Mouse (Mus musculus): ENCODE measurements around the gene Parp2. TPM values are rescaled to one million over a fixed set of nuclear protein-coding genes. Genes with fewer than 3 reads are reported as not detected.

The Parp2 gene
- 58.9 and 67.6 TPM in 2 replicates for polyA plus RNA-seq (2016; fragmentation: Nextera tagmentation; extraction: Ambion mirVana)

GRCm38 (mm10) chr14:50807487-50808072, at the start of gene Parp2, which contains the start of gene Ccnb1ip1:
Parp2 (plus strand) TSS chr14:50807841.
Ccnb1ip1 (minus strand) TSS chr14:50807732.
- ATAC-seq (ENCODE audit: low FRiP score), result peak; percentile 97
- peak within 1 kb of the TSS; percentile 52 for H3K4me3 ChIP-seq (replicated peaks)
- H3K4me2 ChIP-seq, result peak within 1 kb of the TSS; percentile 55
- H3K27me3 ChIP-seq, result no peaks in the 10 kb centered on the region
- peak within 1 kb of the TSS; percentile 93 for H3K27ac ChIP-seq
- peak within 1 kb of the TSS; percentile 69 for H3K9ac ChIP-seq
- H3K36me3 ChIP-seq (replicated peaks), result peaks cover 24% of the 10 kb centered on the region
- WGBS, result under 1% methylated on average over 42 of the region's 42 CpGs
- peaks cover 3% of the 10 kb centered on the region; the same call in 1 of the 2 replicates for H3K4me1 ChIP-seq
- no peaks in the 10 kb centered on the region for H3K9me3 ChIP-seq

GRCm38 (mm10) chr14:50758416-50759085, 49.1 kb upstream of the Parp2 start:
- Histone ChIP-seq H3K27ac (no peak overlapping the region), H3K27me3 (no peaks in the 10 kb centered on the region), H3K4me1 (no peaks in the 10 kb centered on the region), H3K4me3 (replicated peaks) (no peak overlapping the region), H3K4me2 (no peak overlapping the region), H3K9ac (no peak overlapping the region), H3K9me3 (no peaks in the 10 kb centered on the region), H3K36me3 (replicated peaks) (no peaks in the 10 kb centered on the region; the same call in 1 of the 2 replicates)
- no peak for ATAC-seq (ENCODE audit: low FRiP score)
- 75% methylated on average over 5 of the region's 5 CpGs for WGBS

DNA sequence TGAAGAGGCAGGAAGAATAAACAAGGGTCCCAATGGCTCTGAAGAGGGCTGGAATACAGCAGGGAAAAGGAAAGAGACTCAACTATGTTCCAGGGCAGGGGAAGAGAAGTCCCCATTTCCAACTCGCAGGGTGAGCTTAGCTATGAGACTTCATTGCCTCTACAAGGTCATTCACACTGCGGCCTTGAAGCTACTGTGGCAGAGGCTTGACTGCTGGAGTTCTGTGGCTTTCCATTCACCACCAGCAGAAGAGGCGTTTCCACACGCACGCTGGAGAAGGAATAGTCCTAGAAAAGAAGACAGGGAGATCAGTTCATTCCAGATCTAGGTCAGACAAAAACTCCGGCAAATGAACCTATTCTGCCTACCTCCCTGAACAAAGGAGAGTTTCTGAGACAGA, 41.9 kb upstream of the Parp2 start:
- no peaks in the 10 kb centered on the region for H3K4me1 ChIP-seq
- no peaks in the 10 kb centered on the region for H3K27me3 ChIP-seq
- no peak overlapping the region for H3K9ac ChIP-seq
- no peaks in the 10 kb centered on the region for H3K9me3 ChIP-seq
- H3K4me3 ChIP-seq (replicated peaks), result no peak overlapping the region
- 96% methylated on average over 6 of the region's 6 CpGs for WGBS
- H3K27ac ChIP-seq, result no peak overlapping the region
- no peak for ATAC-seq (ENCODE audit: low FRiP score)
- peaks cover 58% of the 10 kb centered on the region for H3K36me3 ChIP-seq (replicated peaks)
- H3K4me2 ChIP-seq, result no peak overlapping the region

GRCm38 (mm10) chr14:50771342-50771741, 36.3 kb upstream of the Parp2 start:
- H3K4me1 ChIP-seq, result no peaks in the 10 kb centered on the region
- peaks cover 89% of the 10 kb centered on the region for H3K36me3 ChIP-seq (replicated peaks)
- H3K4me3 ChIP-seq (replicated peaks), result no peak overlapping the region
- no peak for ATAC-seq (ENCODE audit: low FRiP score)
- H3K27ac ChIP-seq, result no peak overlapping the region
- H3K9me3 ChIP-seq, result no peaks in the 10 kb centered on the region
- WGBS, result 87% methylated on average over 2 of the region's 2 CpGs
- no peak overlapping the region for H3K4me2 ChIP-seq
- H3K9ac ChIP-seq, result no peak overlapping the region
- no peaks in the 10 kb centered on the region for H3K27me3 ChIP-seq

- Histone ChIP-seq H3K4me1 (peaks cover 9% of the 10 kb centered on the region), H3K9me3 (no peaks in the 10 kb centered on the region), H3K4me2 (no peak overlapping the region), H3K9ac (no peak overlapping the region), H3K27ac (no peak overlapping the region), H3K27me3 (no peaks in the 10 kb centered on the region), H3K4me3 (replicated peaks) (no peak overlapping the region), H3K36me3 (replicated peaks) (peaks cover 38% of the 10 kb centered on the region)
- no peak for ATAC-seq (ENCODE audit: low FRiP score)
- WGBS, result 97% methylated on average over 3 of the region's 3 CpGs
Measured at GRCm38 (mm10) chr14:50782166-50782565, 25.5 kb upstream of the Parp2 start.

DNA sequence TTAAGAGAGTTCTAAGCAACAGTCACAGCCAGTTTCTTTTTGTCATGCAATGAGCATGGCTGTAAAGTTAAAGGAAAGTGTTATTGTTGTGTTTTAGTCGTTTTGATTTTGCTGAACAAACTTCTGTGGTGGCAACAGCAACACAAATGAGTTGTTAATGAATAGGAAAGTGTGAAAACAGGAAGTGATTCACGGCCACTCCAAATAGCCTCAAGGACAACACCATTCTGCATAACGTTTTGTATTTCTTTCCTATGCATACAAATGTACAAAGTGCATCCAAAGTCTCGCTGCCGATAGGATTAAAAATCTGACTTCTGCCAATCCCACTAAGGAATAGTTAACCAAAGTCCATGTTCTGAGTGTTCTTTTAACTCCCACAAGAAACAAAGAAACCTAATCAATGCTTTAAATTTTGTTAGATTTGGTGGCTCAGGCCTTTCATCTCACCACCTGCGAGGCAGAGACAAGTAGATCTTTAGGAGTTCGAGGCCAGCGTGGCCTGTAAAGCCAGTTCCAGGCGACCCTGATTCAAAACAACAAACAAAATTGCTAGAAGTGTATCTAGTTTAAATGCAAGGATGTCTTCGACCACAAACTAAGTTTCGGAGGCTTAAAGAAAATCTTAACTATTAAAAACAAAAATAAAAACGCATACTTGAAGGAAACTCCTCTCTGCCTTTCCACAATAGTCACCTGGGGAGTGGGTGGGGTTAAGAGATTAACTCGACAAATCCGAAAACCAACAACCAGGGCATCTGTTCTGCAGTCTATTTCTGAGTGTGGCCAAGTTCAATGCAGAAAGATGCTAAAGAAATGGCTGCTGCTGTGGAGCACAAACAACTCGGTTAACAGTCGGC, 23.0 kb upstream of the Parp2 start:
- Histone ChIP-seq H3K27ac (peak overlapping the region; percentile 80), H3K4me3 (replicated peaks) (peak overlapping the region; percentile 80), H3K4me2 (peak overlapping the region; percentile 58), H3K9ac (peak overlapping the region; percentile 71), H3K27me3 (no peaks in the 10 kb centered on the region), H3K36me3 (replicated peaks) (peaks cover 25% of the 10 kb centered on the region), H3K4me1 (peaks cover 9% of the 10 kb centered on the region), H3K9me3 (no peaks in the 10 kb centered on the region)
- WGBS, result 26% methylated on average over 16 of the region's 16 CpGs
- ATAC-seq (ENCODE audit: low FRiP score), result no peak; the same call in 1 of the 2 replicates

DNA sequence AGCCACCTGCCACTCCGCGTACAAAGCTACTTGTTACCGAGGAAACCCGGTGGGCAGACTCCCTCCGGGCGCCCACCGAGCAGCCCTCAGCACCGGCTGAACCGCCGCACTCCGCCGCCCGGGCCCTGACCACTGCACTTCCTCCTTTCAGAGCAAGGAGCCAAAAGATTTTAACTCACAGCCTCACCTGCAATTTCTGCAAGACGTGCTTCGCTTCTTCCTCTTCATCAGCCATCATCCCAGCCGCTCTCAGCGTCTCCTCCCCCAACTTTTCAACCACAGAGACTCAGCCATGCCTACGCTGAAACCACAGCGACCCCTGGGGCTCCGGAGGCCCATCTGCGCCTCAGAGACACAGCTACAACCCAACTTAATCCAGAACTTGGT, 22.4 kb upstream of the Parp2 start, which contains the start of gene Ttc5:
Gene Ttc5, minus strand, starts transcription at position 269 of the 387 bp plus-strand sequence.
- peak; percentile 95 for ATAC-seq (ENCODE audit: low FRiP score)
- Histone ChIP-seq H3K9me3 (no peaks in the 10 kb centered on the region), H3K36me3 (replicated peaks) (peaks cover 20% of the 10 kb centered on the region), H3K27ac (peak within 1 kb of the TSS; percentile 80), H3K4me3 (replicated peaks) (peak within 1 kb of the TSS; percentile 80), H3K9ac (peak within 1 kb of the TSS; percentile 71), H3K27me3 (no peaks in the 10 kb centered on the region), H3K4me1 (peaks cover 9% of the 10 kb centered on the region), H3K4me2 (peak within 1 kb of the TSS; percentile 58)
- under 1% methylated on average over 21 of the region's 21 CpGs for WGBS

- Histone ChIP-seq H3K27me3 (no peaks in the 10 kb centered on the region), H3K4me3 (replicated peaks) (no peak overlapping the region), H3K9me3 (no peaks in the 10 kb centered on the region), H3K4me1 (peaks cover 8% of the 10 kb centered on the region), H3K4me2 (no peak overlapping the region), H3K9ac (no peak overlapping the region), H3K27ac (no peak overlapping the region), H3K36me3 (replicated peaks) (no peaks in the 10 kb centered on the region)
- ATAC-seq (ENCODE audit: low FRiP score), result no peak
- 20% methylated on average over 2 of the region's 2 CpGs for WGBS
Measured at GRCm38 (mm10) chr14:50788157-50788556, 19.5 kb upstream of the Parp2 start.

- WGBS, result 93% methylated on average over 24 of the region's 24 CpGs
- Histone ChIP-seq H3K27ac (no peak overlapping the region), H3K4me1 (peaks cover 3% of the 10 kb centered on the region; the same call in 1 of the 2 replicates), H3K9ac (no peak overlapping the region), H3K4me2 (no peak overlapping the region), H3K4me3 (replicated peaks) (no peak overlapping the region), H3K9me3 (no peaks in the 10 kb centered on the region), H3K27me3 (no peaks in the 10 kb centered on the region), H3K36me3 (replicated peaks) (no peaks in the 10 kb centered on the region)
- no peak for ATAC-seq (ENCODE audit: low FRiP score)
Measured at GRCm38 (mm10) chr14:50795261-50795935, 12.2 kb upstream of the Parp2 start.

GRCm38 (mm10) chr14:50795965-50796364, 11.7 kb upstream of the Parp2 start:
- Histone ChIP-seq H3K9ac (no peak overlapping the region), H3K4me1 (peaks cover 3% of the 10 kb centered on the region; the same call in 1 of the 2 replicates), H3K4me3 (replicated peaks) (no peak overlapping the region), H3K36me3 (replicated peaks) (no peaks in the 10 kb centered on the region), H3K27me3 (no peaks in the 10 kb centered on the region), H3K9me3 (no peaks in the 10 kb centered on the region), H3K27ac (no peak overlapping the region), H3K4me2 (no peak overlapping the region)
- WGBS, result 91% methylated on average over 4 of the region's 4 CpGs
- ATAC-seq (ENCODE audit: low FRiP score), result no peak

- Histone ChIP-seq H3K9ac (no peak overlapping the region), H3K4me1 (peaks cover 3% of the 10 kb centered on the region; the same call in 1 of the 2 replicates), H3K4me3 (replicated peaks) (no peak overlapping the region), H3K27me3 (no peaks in the 10 kb centered on the region), H3K4me2 (no peak overlapping the region), H3K27ac (no peak overlapping the region), H3K36me3 (replicated peaks) (no peaks in the 10 kb centered on the region), H3K9me3 (no peaks in the 10 kb centered on the region)
- WGBS, result 84% methylated on average over 1 of the region's 1 CpGs
- no peak for ATAC-seq (ENCODE audit: low FRiP score)
Measured at GRCm38 (mm10) chr14:50796464-50796863, 11.2 kb upstream of the Parp2 start.

DNA sequence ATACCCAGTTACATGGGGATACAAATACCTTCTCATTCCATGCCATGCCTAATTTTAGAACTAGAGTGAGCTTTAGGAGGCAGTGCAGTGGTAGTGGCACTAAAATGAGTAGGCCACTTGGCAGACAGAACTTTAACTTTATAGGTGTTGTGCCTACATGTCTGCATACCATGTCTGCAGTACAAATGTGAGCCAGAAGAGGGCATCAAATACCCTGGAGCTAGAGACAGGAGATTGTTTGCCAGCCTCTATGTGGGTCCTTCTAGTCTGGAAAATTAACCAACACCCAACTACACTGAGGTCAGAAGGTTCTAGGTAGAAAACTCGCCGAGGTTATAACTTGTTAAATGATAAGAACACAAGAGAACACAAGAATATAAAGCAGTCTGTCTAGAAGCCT, 9.1 kb upstream of the Parp2 start:
- 76% methylated on average over 2 of the region's 2 CpGs for WGBS
- Histone ChIP-seq H3K4me1 (peaks cover 3% of the 10 kb centered on the region; the same call in 1 of the 2 replicates), H3K36me3 (replicated peaks) (no peaks in the 10 kb centered on the region), H3K9ac (no peak overlapping the region), H3K27ac (no peak overlapping the region), H3K4me3 (replicated peaks) (no peak overlapping the region), H3K27me3 (no peaks in the 10 kb centered on the region), H3K4me2 (no peak overlapping the region), H3K9me3 (no peaks in the 10 kb centered on the region)
- no peak for ATAC-seq (ENCODE audit: low FRiP score)

All from forebrain, embryonic 12.5 days (tissue).